Mouse (Mus musculus) E14TG2a.4 (cell line): ENCODE measurements around the gene Igfals.

Experiments used
- CTCF ChIP-seq: conservative IDR thresholded peaks from 2 replicates; pipeline ENCODE4 v1.5.1; 2014; ENCODE audit warnings: low read length
- NANOG ChIP-seq: IDR thresholded peaks from 2 replicates; pipeline ENCODE4 v1.6.1; 2014; ENCODE audit warnings: borderline replicate concordance, low read length, mixed read lengths

DNA sequence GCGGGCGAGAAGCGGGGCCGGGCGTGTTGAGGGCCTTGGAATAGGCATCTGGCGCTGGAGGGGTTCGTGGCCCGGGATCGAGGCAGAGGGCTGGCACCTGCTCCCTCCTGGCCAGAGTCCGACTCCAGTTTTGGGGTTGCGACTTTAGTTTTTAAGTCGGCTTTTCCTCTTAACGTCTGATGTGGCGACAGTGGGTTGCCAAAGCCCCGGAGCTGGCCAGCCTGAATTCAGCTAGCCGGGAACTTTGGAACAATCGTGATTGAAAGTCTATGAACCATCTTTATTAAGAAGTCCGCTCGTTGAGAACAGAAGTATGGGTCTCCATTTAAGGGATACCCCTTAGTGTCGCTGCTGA is 15.0 kb upstream of the Igfals start:
- no peak for TF ChIP-seq CTCF
- no peak for TF ChIP-seq NANOG
